Mouse (Mus musculus): ENCODE measurements around the gene Snx19.

Gene Snx19

GRCm38 (mm10) chr9:30426882-30427632, at the start of gene Snx19:
Snx19 (plus strand) TSS chr9:30427108.
- DNase-seq (ENCODE audit: low spot score), result peak; percentile 91

GRCm38 (mm10) chr9:30400771-30401170, 26.1 kb upstream of the Snx19 start:
- DNase-seq (ENCODE audit: low spot score), result no peak

GRCm38 (mm10) chr9:30422940-30423339, 4.0 kb upstream of the Snx19 start:
- DNase-seq (ENCODE audit: low spot score), result peak; percentile 81

GRCm38 (mm10) chr9:30425178-30425577, 1.7 kb upstream of the Snx19 start:
- no peak for DNase-seq (ENCODE audit: low spot score)

- DNase-seq (ENCODE audit: low spot score), result no peak
These were observed 1.3 kb downstream of the Snx19 start for GRCm38 (mm10) chr9:30428231-30428630.

- DNase-seq (ENCODE audit: low spot score), result no peak
These were observed 3.5 kb downstream of the Snx19 start for GRCm38 (mm10) chr9:30430447-30430846.

GRCm38 (mm10) chr9:30431909-30432308, 5.0 kb downstream of the Snx19 start:
- DNase-seq (ENCODE audit: low spot score), result no peak

- no peak for DNase-seq (ENCODE audit: low spot score)
These were observed 7.0 kb downstream of the Snx19 start for GRCm38 (mm10) chr9:30433914-30434313.

- no peak for DNase-seq (ENCODE audit: low spot score)
These were observed 9.1 kb downstream of the Snx19 start for GRCm38 (mm10) chr9:30435902-30436585.

GRCm38 (mm10) chr9:30438505-30438904, 11.6 kb downstream of the Snx19 start:
- DNase-seq (ENCODE audit: low spot score), result peak; percentile 57

GRCm38 (mm10) chr9:30441761-30442160, 14.9 kb downstream of the Snx19 start:
- DNase-seq (ENCODE audit: low spot score), result no peak

- DNase-seq (ENCODE audit: low spot score), result peak; percentile 45
These were observed 18.6 kb downstream of the Snx19 start for GRCm38 (mm10) chr9:30445232-30446085.

GRCm38 (mm10) chr9:30446126-30446525, 19.2 kb downstream of the Snx19 start:
- no peak for DNase-seq (ENCODE audit: low spot score)

- DNase-seq (ENCODE audit: low spot score), result peak; percentile 67
These were observed 21.6 kb downstream of the Snx19 start for GRCm38 (mm10) chr9:30448459-30448858.

GRCm38 (mm10) chr9:30449862-30450261, 23.0 kb downstream of the Snx19 start:
- no peak for DNase-seq (ENCODE audit: low spot score)

GRCm38 (mm10) chr9:30450834-30451233, 23.9 kb downstream of the Snx19 start:
- DNase-seq (ENCODE audit: low spot score), result no peak

GRCm38 (mm10) chr9:30454527-30454926, 27.6 kb downstream of the Snx19 start:
- no peak for DNase-seq (ENCODE audit: low spot score)

GRCm38 (mm10) chr9:30456250-30456649, 29.3 kb downstream of the Snx19 start:
- DNase-seq (ENCODE audit: low spot score), result no peak

- DNase-seq (ENCODE audit: low spot score), result no peak
These were observed 33.6 kb downstream of the Snx19 start for GRCm38 (mm10) chr9:30460501-30460900.

- DNase-seq (ENCODE audit: low spot score), result no peak
These were observed 37.8 kb downstream of the Snx19 start for GRCm38 (mm10) chr9:30464661-30465060.

- no peak for DNase-seq (ENCODE audit: low spot score)
These were observed 53.1 kb downstream of the Snx19 start for GRCm38 (mm10) chr9:30480043-30480442.

GRCm38 (mm10) chr9:30480464-30480863, 53.6 kb downstream of the Snx19 start:
- DNase-seq (ENCODE audit: low spot score), result peak; percentile 100

- no peak for DNase-seq (ENCODE audit: low spot score)
These were observed 55.2 kb downstream of the Snx19 start for GRCm38 (mm10) chr9:30482116-30482515.
